Mouse (Mus musculus) megakaryocyte progenitor cell, adult 5-6 weeks (primary cell): ENCODE results near the gene Alkal2. TPM values are rescaled to one million over a fixed set of nuclear protein-coding genes. Genes with fewer than 3 reads are reported as not detected.

Source experiments
- ATAC-seq: replicated peaks from 2 replicates; pipeline ENCODE4 v1.8.0; 2016; ENCODE audit warnings: mild to moderate bottlenecking, moderate TSS enrichment, inconsistent platforms; ENCODE audit not compliant: poor library complexity
- total RNA-seq, 2 experiments: library from RNA; stranded (forward) in 1 of 2; stranded (reverse) in 1 of 2; fragments of 157-497, 149-512 nt in 1 of 2; fragments of 200-1000 nt in 1 of 2; gene quantifications; 2 replicates each; pipeline versions ENCODE4 v1.2.3 to v1.2.4; 2015 to 2017

Alkal2 gene
- total RNA-seq (2015) = not detected in 2 replicates
- not detected in 2 replicates for total RNA-seq (2017)

DNA sequence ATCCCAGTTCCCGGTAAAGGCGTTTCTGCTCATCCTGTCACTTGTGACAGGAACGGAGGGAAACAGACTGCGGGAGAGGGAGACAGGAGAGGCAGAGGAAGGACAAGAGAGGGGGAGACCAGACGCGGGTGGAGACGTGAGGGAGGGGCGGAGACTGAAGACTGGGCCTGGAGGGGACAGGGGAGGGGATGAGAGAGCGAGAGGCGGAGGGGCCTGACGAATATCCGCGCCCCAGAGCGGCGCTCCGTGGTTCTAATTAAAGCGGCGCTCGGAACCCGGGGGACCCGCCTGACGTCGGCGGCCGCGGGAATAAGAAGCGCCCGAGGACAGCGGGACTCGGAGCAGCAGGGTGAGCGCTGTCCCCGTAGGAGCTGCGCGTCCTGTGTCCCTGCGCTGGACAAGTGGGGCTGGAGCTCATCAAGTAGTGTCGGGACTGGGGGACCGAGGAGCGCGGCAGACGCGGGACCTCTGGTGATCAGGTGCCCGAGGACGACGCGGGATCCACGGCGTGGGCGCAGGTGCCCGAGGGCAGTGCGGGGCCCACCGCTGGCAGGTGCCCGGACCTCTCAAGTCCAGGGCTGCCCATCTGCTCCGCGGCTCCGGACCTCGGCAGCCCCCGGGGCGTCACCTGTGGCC, at the start of gene Alkal2:
Gene Alkal2, plus strand, starts transcription at position 337 of the 636 bp plus-strand sequence.
- ATAC-seq = peak; percentile 14

DNA sequence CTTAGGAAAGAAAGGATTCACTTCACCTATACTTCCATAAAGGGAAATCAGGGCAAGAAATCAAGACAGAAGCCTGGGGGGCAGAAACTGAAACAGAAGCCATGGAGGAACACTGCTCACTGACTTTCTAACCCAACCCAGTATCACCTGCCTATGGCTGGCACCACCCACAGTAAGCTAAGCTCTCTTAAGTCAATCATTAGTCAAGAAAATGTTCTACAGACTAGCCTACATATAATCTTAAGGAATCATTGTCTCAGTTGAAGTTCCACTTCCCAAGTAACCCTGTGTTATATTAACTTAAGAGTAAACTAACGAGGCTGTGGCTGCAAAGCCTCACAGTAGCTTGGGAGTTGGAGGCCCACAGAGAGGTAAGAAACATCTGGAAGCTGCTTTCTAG, 35.6 kb upstream of the Alkal2 start:
- no peak for ATAC-seq

GRCm38 (mm10) chr12:30850902-30851301, 33.2 kb upstream of the Alkal2 start:
- ATAC-seq = no peak

- no peak for ATAC-seq
Measured at GRCm38 (mm10) chr12:30851871-30852270, 32.3 kb upstream of the Alkal2 start.

DNA sequence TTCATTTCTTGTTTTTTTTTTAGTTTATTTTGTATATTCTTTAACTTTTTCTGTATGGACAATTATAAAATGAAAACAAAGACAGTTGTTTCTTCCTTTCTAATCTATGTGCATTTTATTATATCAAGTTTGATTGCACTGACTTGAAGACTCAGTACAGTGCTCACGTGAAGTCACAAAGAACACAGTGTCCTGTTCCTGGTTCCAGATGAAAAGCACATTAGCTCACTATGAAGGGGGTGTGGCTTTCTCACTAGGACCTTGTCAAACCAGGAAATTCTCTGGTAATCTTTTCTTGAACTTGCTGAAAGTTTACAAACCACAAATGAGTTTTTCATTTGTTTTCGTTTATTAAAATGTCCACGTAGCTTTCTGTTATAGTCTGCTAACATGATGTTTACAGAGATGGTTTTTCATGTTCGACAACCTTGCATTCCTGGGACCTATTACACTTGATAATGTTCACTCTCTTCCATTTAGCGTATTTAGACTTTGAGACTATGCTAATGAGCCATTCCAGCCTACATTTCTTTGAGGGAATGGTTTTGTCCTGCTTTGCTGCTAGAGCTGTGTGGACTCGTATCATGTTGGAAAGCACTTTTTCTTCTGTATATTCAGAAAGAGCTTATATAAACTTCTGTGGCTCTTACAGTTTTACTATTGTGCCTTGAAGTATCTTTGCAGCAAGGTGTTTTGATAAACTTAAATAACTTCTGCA, 28.5 kb upstream of the Alkal2 start:
- no peak for ATAC-seq

DNA sequence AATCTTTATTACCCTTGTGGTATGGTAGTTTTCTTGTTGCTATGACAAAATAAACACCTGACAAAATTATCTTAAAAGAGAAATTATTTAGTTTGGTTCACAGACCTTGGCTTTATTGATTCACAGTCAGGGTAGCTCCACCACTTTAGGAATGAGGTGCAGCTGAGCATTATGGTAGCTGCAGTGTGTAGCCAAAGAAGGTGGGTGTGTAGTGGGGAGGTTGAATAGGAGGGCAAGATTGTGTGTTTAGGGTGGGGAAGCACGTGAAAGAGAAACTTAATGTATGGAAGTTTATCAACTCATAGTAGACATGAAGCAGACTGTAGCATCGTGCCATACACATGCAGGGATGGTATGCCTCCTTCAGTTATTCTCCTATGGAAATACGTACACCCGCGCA, 27.9 kb upstream of the Alkal2 start:
- ATAC-seq = no peak

DNA sequence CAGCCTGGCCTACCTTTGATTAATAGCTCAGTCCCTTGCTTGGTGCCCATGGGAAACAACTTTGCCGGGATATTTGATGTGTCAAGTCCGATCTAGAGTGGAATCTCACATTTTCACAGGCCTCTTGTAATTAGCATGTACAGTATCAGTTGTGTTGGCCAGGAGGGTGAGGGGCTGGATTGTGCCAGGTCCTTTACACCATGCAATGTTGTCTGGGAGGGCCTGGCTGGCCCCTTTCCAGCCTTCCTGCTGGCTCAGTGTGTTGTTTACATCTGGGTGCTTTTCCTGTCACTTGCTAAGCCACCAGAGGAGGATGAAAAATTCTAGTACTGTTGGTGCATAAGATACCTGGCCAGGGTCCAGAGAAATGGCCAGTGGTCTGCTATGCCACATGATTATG, 19.8 kb upstream of the Alkal2 start:
- ATAC-seq = no peak

DNA sequence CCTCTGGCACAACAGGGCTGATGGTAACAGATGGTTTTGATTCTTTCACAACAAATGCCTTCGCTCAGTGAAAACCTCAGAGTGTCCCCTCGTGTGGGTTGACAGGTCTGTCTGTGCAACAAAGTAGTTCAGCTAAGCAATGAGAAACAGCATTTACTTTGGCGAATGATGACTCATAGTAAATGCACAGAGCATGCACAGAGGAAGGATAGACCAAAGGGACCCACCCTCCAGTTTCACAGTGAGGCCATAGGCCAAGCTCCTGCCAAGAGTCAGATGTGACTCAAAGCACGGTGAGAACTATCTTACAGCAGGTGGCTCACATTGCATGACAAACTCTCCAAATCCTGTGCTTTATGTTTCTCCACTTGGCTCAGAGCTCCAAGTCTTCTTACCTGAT, 18.3 kb upstream of the Alkal2 start:
- ATAC-seq = no peak

DNA sequence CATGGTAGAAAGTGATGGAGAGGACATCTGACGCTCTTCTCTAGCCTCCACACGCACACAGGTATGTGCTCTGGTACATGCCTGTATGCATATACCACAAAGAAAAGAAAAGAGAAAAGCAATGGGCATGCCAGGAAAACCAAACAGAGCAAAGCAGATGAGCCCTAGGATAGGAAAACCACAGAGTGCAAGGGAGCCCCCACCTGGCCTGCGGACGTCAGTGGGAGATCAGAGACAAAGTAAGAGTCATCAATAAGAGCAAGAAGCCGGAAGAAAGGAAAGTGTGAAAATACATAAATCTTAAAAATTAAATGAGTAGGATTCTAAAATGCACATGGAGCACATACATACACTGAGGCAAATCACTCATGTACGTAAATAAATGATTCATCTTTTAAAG, 4.7 kb upstream of the Alkal2 start:
- no peak for ATAC-seq

DNA sequence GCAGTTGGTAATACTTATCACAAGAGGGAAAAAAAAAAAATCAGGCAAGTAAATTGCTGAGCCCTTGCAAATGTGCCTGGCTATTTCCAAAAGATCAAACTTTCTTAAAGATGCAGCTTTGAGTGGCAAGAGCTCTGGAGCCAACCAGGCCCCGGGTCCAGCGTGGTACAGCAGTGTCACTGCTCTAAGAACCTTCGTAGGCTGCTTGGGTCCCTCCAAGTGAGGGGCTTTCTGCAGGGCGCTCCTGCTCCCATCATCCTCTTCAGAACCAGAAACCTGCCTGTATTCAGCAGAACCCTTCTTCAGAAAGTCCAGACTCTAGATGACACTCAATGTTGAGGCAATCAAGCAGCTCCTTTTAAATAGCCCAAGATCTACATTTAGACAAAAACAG, 533 bp upstream of the Alkal2 start:
- ATAC-seq = no peak

GRCm38 (mm10) chr12:30884622-30885230, 604 bp downstream of the Alkal2 start:
- no peak for ATAC-seq

DNA sequence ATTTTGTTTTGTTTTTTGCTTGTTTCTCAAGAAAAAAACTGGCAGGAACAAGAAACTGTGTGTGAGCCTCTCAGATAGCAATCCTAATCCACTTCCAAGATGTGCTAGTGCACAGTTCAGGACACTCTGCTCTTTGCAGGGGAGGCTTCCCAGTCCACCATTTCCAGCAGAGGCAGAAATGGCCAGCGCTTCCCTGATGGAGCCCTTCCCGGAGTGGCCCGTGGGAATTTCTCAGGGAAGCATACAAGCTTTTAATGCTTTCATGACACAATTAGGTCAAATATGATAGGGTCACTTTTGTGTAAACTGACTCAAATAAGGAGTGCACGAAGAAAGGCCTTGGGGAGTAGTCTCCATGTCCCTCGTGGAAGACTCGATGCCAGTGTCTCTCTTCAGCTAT, 1.8 kb downstream of the Alkal2 start:
- no peak for ATAC-seq

DNA sequence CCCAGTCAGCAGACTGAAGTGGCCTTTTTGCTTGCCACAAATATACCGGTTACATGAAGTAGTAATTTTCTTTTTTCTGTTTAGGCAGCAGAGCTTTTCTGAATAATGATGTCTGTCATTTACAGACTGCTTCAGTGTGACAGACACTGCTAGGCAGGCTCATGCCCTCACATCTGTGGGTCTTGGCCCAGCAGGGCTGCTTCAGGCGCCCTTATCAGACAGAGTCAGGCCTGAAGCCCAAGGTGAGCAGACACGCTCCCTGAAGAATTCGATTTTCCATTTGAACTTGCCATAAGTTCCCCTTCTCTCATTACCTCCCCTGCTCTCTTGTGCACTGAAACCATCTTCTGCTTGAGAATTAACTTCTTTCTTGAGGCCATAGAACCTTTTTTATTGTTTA, 3.9 kb downstream of the Alkal2 start:
- no peak for ATAC-seq

GRCm38 (mm10) chr12:30890067-30890466, 5.9 kb downstream of the Alkal2 start:
- peak; percentile 80 for ATAC-seq

- ATAC-seq = no peak
Measured at GRCm38 (mm10) chr12:30891438-30891837, 7.3 kb downstream of the Alkal2 start.

DNA sequence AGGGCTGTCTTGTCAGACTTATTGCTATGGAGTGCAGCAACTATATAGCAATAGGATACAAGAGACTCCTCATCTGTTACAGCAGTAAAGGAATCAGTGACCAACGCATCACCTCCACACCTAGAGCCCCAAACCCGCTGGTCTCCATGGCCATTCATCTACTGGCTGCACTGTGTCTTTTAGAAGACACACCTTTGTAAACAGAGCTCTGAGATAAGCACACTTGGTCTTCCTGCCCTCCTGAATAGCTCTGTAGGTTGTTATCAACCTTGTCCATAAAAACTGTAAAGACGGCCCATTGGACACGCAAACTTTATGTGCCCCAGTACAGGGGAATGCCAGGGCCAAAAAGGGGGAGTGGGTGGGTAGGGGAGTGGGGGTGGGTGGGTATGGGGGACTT, 12.9 kb downstream of the Alkal2 start:
- ATAC-seq = peak; percentile 29; the same call in 1 of the 2 replicates

GRCm38 (mm10) chr12:30908658-30909057, 24.5 kb downstream of the Alkal2 start:
- peak; percentile 25 for ATAC-seq

GRCm38 (mm10) chr12:30909881-30910280, 25.8 kb downstream of the Alkal2 start:
- peak; percentile 42 for ATAC-seq

DNA sequence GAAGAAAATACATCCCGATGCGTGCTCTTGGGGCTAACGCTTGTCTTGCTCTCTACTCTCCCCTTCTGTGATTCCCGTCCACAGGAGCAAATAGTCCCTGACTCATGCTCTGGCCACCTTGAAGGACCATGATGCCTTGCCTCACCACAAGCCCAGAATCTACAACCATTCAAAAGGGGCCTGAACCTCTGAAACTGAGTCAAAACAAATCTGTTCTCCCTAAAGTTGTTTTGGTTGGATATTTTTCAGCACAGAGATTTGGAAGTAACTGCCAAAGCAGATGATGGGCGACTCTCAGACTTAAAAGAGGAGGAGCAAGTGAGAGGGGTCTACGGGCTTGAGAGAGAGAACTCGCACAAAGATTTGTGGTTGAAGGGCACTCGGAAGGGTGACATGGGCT, 26.7 kb downstream of the Alkal2 start:
- ATAC-seq = peak; percentile 3; the same call in 1 of the 2 replicates

DNA sequence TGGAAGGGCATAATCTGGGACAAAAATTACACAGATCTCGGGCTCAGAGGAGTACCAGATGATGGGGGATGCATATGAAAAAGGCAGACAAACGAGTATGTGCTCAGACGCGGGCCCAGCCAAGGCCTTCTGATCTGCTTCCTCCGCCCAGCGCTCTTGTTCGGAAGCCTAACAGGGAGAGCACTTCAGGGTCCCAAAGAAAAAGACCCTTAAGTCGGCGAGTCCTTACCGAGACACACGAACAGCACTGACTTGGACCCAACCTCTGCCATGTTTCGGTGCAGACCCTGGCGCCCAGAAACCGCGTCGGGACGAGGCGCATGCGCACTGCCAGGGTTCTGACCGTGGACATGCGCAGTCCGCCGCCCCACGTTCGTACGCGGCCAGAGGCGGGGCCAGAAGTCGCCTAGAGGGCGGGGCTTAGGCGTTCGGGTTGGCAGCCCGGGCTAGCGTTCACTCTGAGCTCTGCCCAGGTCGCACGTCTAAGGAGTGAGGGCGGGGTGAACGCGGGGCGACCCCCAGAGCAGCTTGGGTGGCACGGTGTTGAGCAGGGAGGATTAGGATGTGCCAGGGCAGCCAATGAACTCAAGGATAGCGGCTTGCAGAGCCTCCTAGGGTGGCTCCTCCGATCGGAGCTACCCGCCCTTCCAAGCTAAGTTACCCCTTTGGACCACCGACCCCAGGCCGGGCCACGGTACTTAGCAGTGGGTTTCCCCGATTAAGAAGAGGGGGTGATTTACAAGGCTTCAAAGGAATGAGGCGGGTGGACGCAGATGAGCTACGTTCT, 27.3 kb downstream of the Alkal2 start, which contains the start of the genes Acp1 and Sh3yl1:
Gene Acp1, minus strand, starts transcription at position 329 of the 787 bp plus-strand sequence.
Gene Sh3yl1, plus strand, starts transcription at position 408 of the 787 bp plus-strand sequence.
- ATAC-seq = peak; percentile 87

DNA sequence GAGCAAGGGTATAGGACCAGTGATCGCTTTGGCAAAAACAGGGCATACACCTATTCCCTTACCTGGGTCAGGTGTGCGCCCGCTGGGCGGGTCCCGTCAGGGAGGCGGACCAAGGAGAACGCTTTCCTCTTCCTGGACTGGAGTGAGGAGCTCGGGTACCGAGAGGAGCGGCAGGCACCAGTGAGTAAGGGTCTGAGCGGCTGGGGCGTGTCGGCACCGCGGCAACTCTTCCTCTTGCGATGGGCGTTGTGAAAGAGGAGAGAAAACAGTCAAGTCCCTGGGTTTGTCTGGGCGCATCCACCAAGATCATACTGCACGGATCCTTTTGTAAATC, 27.9 kb downstream of the Alkal2 start:
- ATAC-seq = peak; percentile 45
